Mouse (Mus musculus) heart, embryonic 10.5 days (tissue): ENCODE results near the gene N4bp2l2. TPM values are rescaled to one million over a fixed set of nuclear protein-coding genes. Genes with fewer than 3 reads are reported as not detected.

ENCODE experiments used
- DNase-seq: peaks from one replicate; pipeline ENCODE4 v3.0.0-alpha.2; 2017; ENCODE audit warnings: low spot score
- H3K27ac ChIP-seq: fragments of 300-500 bp; sonication (generic); 2 replicates; pipeline ENCODE4 v1.5.1; 2016; ENCODE audit warnings: mild to moderate bottlenecking
- H3K27me3 ChIP-seq: fragments of 300-500 bp; sonication (generic); 2 replicates; pipeline ENCODE4 v1.6.1; 2016; ENCODE audit warnings: mild to moderate bottlenecking; ENCODE audit not compliant: poor library complexity, insufficient read depth, severe bottlenecking
- H3K36me3 ChIP-seq: fragments of 300-500 bp; sonication (generic); 2 replicates; pipeline ENCODE4 v1.6.1; 2016; ENCODE audit warnings: mild to moderate bottlenecking, moderate library complexity
- H3K4me1 ChIP-seq: fragments of 300-500 bp; sonication (generic); 2 replicates; pipeline ENCODE4 v1.6.1; 2016; ENCODE audit warnings: mild to moderate bottlenecking
- H3K4me3 ChIP-seq: fragments of 300-500 bp; sonication (generic); 2 replicates; pipeline ENCODE4 v1.5.1; 2016; ENCODE audit warnings: mild to moderate bottlenecking, moderate library complexity
- H3K9me3 ChIP-seq: fragments of 300-500 bp; sonication (generic); 2 replicates; pipeline ENCODE4 v1.6.1; 2016; ENCODE audit warnings: mild to moderate bottlenecking, moderate library complexity
- WGBS: fragments of 180-500 bp; shearing (Covaris S2); methylation state at CpG from one replicate; pipeline ENCODE4 v1.1.7; 2016; 5-methylcytosine and 5-hydroxymethylcytosine counted together
- polyA plus RNA-seq: library from polyadenylated mRNA; unstranded; fragments of >200 nt; fragmentation: Nextera tagmentation; extraction: Ambion mirVana; gene quantifications from 2 replicates; pipeline ENCODE4 v1.2.1, GENCODE M21; 2016

Gene N4bp2l2
- polyA plus RNA-seq, 1 experiment from 2014 or later: 37.5 TPM

DNA sequence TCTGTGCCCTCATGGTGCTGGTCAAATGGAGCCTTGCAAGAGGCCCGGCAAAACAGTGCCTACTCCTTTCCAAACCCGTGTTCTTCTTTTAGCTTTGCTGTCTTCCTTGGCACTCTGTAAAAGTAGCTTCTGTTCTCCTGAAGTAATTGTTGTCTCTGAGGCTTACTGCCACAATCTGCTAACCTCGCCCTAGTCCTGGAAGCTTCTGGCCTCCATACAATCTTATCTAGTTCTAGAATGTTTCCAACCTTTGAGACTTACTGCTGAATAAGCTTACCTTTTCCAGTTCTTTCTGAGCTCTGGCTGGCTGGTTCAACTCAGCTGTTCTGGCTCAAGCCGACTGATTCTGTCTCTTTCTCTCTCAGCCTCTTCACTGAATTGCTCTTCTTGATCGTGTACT lies 104.2 kb downstream of the N4bp2l2 start:
- 82% methylated on average over 5 of the region's 5 CpGs for WGBS
- peaks cover 74% of the 10 kb centered on the region for H3K36me3 ChIP-seq

DNA sequence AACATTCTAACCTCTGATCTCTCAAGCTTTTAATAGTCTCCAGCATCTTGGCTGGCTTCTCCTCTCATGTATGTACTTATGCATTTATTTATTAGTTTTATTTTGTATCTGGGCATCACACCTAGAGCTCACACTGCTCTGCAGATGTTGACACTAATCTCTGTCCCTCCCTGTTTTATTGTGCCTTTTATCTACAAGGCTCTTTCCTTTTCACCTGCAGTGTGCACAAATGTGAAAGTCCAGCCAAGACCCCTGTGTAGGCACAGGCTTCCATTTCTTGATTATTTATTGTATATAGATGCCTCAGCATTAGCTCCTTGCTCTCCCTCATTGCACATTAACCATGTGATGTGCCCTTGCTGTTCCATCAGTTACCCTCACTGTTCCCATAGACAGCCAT lies 104.6 kb downstream of the N4bp2l2 start:
- Histone ChIP-seq H3K4me3 (no peak overlapping the region), H3K36me3 (peaks cover 72% of the 10 kb centered on the region), H3K9me3 (no peaks in the 10 kb centered on the region), H3K27ac (no peak overlapping the region), H3K4me1 (no peaks in the 10 kb centered on the region), H3K27me3 (no peaks in the 10 kb centered on the region)
- DNase-seq: no peak

More for the DNA sequence above, 104.2 kb downstream of the N4bp2l2 start:
- Histone ChIP-seq H3K4me3 (no peak overlapping the region), H3K9me3 (no peaks in the 10 kb centered on the region), H3K27me3 (no peaks in the 10 kb centered on the region), H3K27ac (no peak overlapping the region), H3K4me1 (no peaks in the 10 kb centered on the region)
- no peak for DNase-seq

DNA sequence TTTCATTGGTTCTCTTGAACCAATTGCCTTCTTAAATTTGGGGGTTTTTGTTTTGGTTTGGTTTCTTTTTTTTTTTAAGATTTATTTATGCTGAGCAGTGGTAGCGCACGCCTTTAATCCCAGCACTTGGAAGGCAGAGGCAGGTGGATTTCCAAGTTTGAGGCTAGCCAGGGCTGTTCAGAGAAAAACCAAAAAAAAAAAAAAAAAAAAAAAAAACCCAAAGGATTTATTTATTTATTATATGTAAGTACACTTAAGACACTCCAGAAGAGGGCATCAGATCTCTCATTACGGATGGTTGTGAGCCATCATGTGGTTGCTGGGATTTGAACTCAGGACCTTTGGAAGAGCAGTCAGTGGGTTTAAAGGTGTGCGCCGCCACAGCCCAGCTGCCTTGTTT lies 105.1 kb downstream of the N4bp2l2 start:
- WGBS: 96% methylated on average over 5 of the region's 5 CpGs
- no peaks in the 10 kb centered on the region for H3K4me1 ChIP-seq
- no peak for DNase-seq
- no peaks in the 10 kb centered on the region for H3K27me3 ChIP-seq
- H3K4me3 ChIP-seq: no peak overlapping the region
- H3K27ac ChIP-seq: no peak overlapping the region
- H3K9me3 ChIP-seq: no peaks in the 10 kb centered on the region
- peaks cover 69% of the 10 kb centered on the region for H3K36me3 ChIP-seq

DNA sequence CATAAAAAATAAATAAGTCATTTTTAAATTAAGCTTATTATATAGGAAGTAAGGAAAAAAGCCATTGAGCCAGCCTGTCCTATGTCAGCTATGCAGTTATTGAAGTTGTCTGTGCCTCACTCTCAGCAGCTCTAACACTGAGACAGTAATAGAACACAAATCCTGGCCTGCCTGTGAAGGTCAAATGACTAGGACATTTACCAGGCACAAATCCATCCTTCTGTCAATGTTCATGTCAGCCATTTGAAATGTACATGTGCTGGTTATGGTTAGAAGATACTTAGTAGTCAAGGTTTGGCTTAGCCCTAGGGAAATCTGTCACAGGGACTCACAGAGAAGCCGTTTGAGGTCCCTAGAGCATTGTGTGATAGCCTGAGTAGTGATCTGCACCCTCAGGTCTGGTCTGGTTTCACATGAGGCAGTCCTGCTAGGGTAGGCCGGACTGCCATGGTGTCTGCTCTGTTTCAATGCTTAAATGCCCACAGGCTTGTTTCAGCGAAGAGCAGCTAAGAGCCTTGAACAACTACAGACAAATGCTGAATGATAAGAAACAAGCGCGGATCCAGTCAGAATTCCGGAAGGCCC lies 106.4 kb downstream of the N4bp2l2 start:
- DNase-seq: no peak
- WGBS: 72% methylated on average over 6 of the region's 6 CpGs
- Histone ChIP-seq H3K4me1 (no peaks in the 10 kb centered on the region), H3K9me3 (no peaks in the 10 kb centered on the region), H3K36me3 (peaks cover 74% of the 10 kb centered on the region), H3K4me3 (no peak overlapping the region), H3K27ac (0 out of 2 replicates have a peak overlapping the region, but pooled peaks have one; percentile 29), H3K27me3 (no peaks in the 10 kb centered on the region)

Other genes with a start within 250 kb of the N4bp2l2 start
- gene Zar1l, start 148.0 kb downstream of the N4bp2l2 start, polyA plus RNA-seq: not detected in 2 replicates
- 27.8 and 27.9 TPM in 2 replicates for gene Brca2, start 143.6 kb downstream of the N4bp2l2 start, polyA plus RNA-seq
- 2.0 and 2.2 TPM in 2 replicates for gene N4bp2l1, start 69.0 kb downstream of the N4bp2l2 start, polyA plus RNA-seq
- 25.1 and 26.8 TPM in 2 replicates for gene Pds5b, start 7.6 kb upstream of the N4bp2l2 start, polyA plus RNA-seq